Mouse (Mus musculus) intestine, embryonic 16.5 days (tissue): Measurements from ENCODE around the gene Qpct. TPM values are rescaled to one million over a fixed set of nuclear protein-coding genes. Genes with fewer than 3 reads are reported as not detected.

Experiments used
- ATAC-seq: fragments of 200-750 bp; cut with Nextera tagmentation; 2 replicates; pipeline ENCODE4 v1.8.0; 2017; ENCODE audit warnings: moderate TSS enrichment, moderate library complexity
- H3K27ac ChIP-seq: fragments of 300-500 bp; sonication (generic); 2 replicates; pipeline ENCODE4 v1.5.1; 2014; ENCODE audit warnings: mild to moderate bottlenecking, low read length
- H3K27me3 ChIP-seq: fragments of 300-500 bp; sonication (generic); replicated peaks from 2 replicates; pipeline ENCODE4 v1.6.1; 2014; ENCODE audit warnings: low read length, control low read depth, mixed read lengths; ENCODE audit not compliant: control insufficient read depth, insufficient read depth
- H3K36me3 ChIP-seq: fragments of 300-500 bp; sonication (generic); 2 replicates; pipeline ENCODE4 v1.6.1; 2014; ENCODE audit warnings: low read length, control low read depth; ENCODE audit not compliant: control insufficient read depth, insufficient read depth
- H3K4me1 ChIP-seq: fragments of 300-500 bp; sonication (generic); 2 replicates; pipeline ENCODE4 v1.6.1; 2014; ENCODE audit warnings: low read length, control low read depth, mixed read lengths; ENCODE audit not compliant: control insufficient read depth, insufficient read depth
- H3K4me2 ChIP-seq: fragments of 300-500 bp; sonication (generic); 2 replicates; pipeline ENCODE4 v1.6.1; 2014; ENCODE audit warnings: low read depth, low read length, control low read depth
- H3K4me3 ChIP-seq: fragments of 300-500 bp; sonication (generic); 2 replicates; pipeline ENCODE4 v1.5.1; 2014; ENCODE audit warnings: mild to moderate bottlenecking, low read length
- H3K9ac ChIP-seq: fragments of 300-500 bp; sonication (generic); 2 replicates; pipeline ENCODE4 v1.6.1; 2014; ENCODE audit warnings: low read depth, low read length
- H3K9me3 ChIP-seq: fragments of 300-500 bp; sonication (generic); 2 replicates; pipeline ENCODE4 v1.6.1; 2016; ENCODE audit warnings: low read length, control low read depth; ENCODE audit not compliant: control insufficient read depth
- WGBS: fragments of 180-500 bp; shearing (Covaris S2); extraction: QIAGEN DNeasy Blood & Tissue Kit; methylation state at CpG from one replicate; pipeline ENCODE4 v1.1.7; 2014; 5-methylcytosine and 5-hydroxymethylcytosine counted together
- polyA plus RNA-seq: library from polyadenylated mRNA; unstranded; fragments of >200 nt; fragmentation: Nextera tagmentation; extraction: Ambion mirVana; gene quantifications from 2 replicates; pipeline ENCODE4 v1.2.1, GENCODE M21; 2015

Qpct gene
- polyA plus RNA-seq, 1 experiment from 2014 or later: 13.3 TPM

DNA sequence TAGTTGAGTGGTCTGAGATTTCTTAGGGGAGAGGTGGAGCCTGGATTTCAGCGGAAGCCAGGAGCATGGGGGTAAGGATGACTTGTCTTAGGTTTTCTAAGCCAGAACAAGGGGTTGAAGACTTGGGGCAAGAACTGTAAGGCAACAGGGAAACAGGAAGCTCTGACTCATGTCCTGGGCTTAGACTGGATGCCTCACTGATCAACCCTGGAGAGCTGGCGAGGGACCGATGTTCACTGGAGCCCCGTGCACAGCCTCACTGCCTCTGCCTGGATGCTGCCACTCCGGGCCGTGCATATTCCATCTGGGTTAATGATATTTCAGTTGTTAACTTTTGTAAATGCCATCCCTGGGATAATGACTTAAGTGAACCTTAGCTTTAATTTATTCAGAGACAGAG lies 84.1 kb downstream of the Qpct start:
- H3K4me2 ChIP-seq: no peak overlapping the region
- no peak overlapping the region for H3K9ac ChIP-seq
- H3K27me3 ChIP-seq: no peaks in the 10 kb centered on the region
- no peaks in the 10 kb centered on the region for H3K9me3 ChIP-seq
- H3K4me1 ChIP-seq: no peaks in the 10 kb centered on the region
- H3K4me3 ChIP-seq: no peak overlapping the region
- WGBS: 80% methylated on average over 6 of the region's 6 CpGs
- H3K36me3 ChIP-seq: no peaks in the 10 kb centered on the region
- no peak for ATAC-seq
- H3K27ac ChIP-seq: no peak overlapping the region

DNA sequence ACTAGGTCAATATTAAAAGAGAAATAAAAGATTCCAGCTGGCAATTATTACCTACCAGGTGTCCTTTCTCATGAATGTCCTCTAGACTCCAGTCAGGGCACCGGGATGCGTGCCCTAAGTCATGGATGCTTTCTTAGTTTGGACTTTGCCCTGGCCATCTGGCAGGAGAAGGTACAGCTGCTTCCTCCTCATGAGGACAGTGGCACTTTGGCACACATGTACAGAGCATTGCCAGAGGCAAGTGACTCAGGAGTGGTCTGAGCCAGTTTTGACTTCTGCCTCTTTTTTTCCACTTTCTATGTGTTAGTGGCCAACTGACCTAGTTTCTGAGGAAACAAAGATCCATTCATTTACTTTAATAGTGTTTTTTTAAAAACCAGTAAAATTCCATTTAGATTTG lies 84.7 kb downstream of the Qpct start:
- Histone ChIP-seq H3K36me3 (no peaks in the 10 kb centered on the region), H3K27ac (no peak overlapping the region), H3K4me2 (no peak overlapping the region), H3K4me3 (no peak overlapping the region), H3K4me1 (no peaks in the 10 kb centered on the region), H3K9ac (no peak overlapping the region), H3K27me3 (no peaks in the 10 kb centered on the region), H3K9me3 (no peaks in the 10 kb centered on the region)
- ATAC-seq: no peak
- 71% methylated on average over 2 of the region's 2 CpGs for WGBS

Other genes starting within 250 kb of the Qpct start
- 9.6 and 12.1 TPM in 2 replicates for gene Heatr5b, start 216.5 kb upstream of the Qpct start, polyA plus RNA-seq
- 47.1 and 50.4 TPM in 2 replicates for gene Gpatch11, start 216.3 kb upstream of the Qpct start, polyA plus RNA-seq
- gene Eif2ak2, start 169.3 kb upstream of the Qpct start, polyA plus RNA-seq: 11.0 and 14.5 TPM in 2 replicates
- 0.12 and 0.18 TPM in 2 replicates for gene Sult6b1, start 144.9 kb upstream of the Qpct start, polyA plus RNA-seq
- 120 and 124 TPM in 2 replicates for gene Cebpzos, start 135.4 kb upstream of the Qpct start, polyA plus RNA-seq
- gene Cebpz, start 114.8 kb upstream of the Qpct start, polyA plus RNA-seq: 38.9 and 41.7 TPM in 2 replicates
- gene Ndufaf7, start 114.8 kb upstream of the Qpct start, polyA plus RNA-seq: 46.7 and 50.1 TPM in 2 replicates
- 21.1 and 21.9 TPM in 2 replicates for gene Prkd3, start 31.1 kb upstream of the Qpct start, polyA plus RNA-seq